Mouse (Mus musculus) CH12.LX (cell line): ENCODE results near the gene Rab19. TPM values are rescaled to one million over a fixed set of nuclear protein-coding genes. Genes with fewer than 3 reads are reported as not detected.

Experiments used
- DNase-seq: peaks from one replicate; pipeline ENCODE4 v3.0.0-alpha.2; 2013; ENCODE audit errors: extremely low read depth
- H3K27ac ChIP-seq: 2 replicates; pipeline ENCODE4 v1.5.1; 2012; ENCODE audit warnings: low read depth, mild to moderate bottlenecking, control low read depth, moderate library complexity; ENCODE audit not compliant: insufficient read depth
- H3K27me3 ChIP-seq: replicated peaks from 2 replicates; pipeline ENCODE3; 2012; ENCODE audit warnings: inconsistent platforms
- H3K36me3 ChIP-seq, 2 experiments: replicated peaks in 1 of 2; 2 replicates each; pipeline versions ENCODE3 to v1.6.1; 2012; ENCODE audit warnings: inconsistent platforms in 1 of 2, low read length in 1 of 2, mild to moderate bottlenecking in 1 of 2, mixed read lengths in 1 of 2, moderate library complexity in 1 of 2; ENCODE audit not compliant: control insufficient read depth in 1 of 2, insufficient read depth in 1 of 2
- H3K4me1 ChIP-seq, 2 experiments: 2 replicates each; pipeline ENCODE4 v1.6.1; 2012; ENCODE audit warnings: inconsistent platforms in 1 of 2, moderate library complexity in 1 of 2; ENCODE audit not compliant: insufficient read depth in 2 of 2, control insufficient read depth in 1 of 2
- H3K4me2 ChIP-seq: 2 replicates; pipeline ENCODE4 v1.6.1; 2012; ENCODE audit warnings: low read depth, mild to moderate bottlenecking, control low read depth; ENCODE audit not compliant: poor library complexity, insufficient read depth, severe bottlenecking
- H3K4me3 ChIP-seq, 3 experiments: fragments of 150-350 bp in 1 of 3; sonication (generic) in 1 of 3; replicated peaks in 1 of 3; 2 replicates each; pipeline versions ENCODE3 to v1.5.1; 2011 to 2012; ENCODE audit warnings: low read depth in 2 of 3, low read length in 2 of 3, mild to moderate bottlenecking in 2 of 3, moderate library complexity in 2 of 3, control low read depth in 1 of 3, improper control_type of control experiment in 1 of 3, inconsistent platforms in 1 of 3, mixed read lengths in 1 of 3; ENCODE audit not compliant: poor library complexity in 1 of 3
- H3K79me2 ChIP-seq: replicated peaks from 2 replicates; pipeline ENCODE4 v1.6.1; 2012; ENCODE audit warnings: mild to moderate bottlenecking, moderate library complexity; ENCODE audit not compliant: control insufficient read depth, poor library complexity, insufficient read depth, severe bottlenecking; ENCODE audit errors: extremely low read depth
- H3K9ac ChIP-seq: 2 replicates; pipeline ENCODE4 v1.6.1; 2012; ENCODE audit warnings: low read depth, mild to moderate bottlenecking, control low read depth, moderate library complexity; ENCODE audit not compliant: insufficient read depth
- H3K9me3 ChIP-seq: replicated peaks from 2 replicates; pipeline ENCODE3; 2012; ENCODE audit warnings: low read length, inconsistent platforms, mixed read lengths
- CHD1 ChIP-seq: IDR thresholded peaks from 2 replicates; pipeline ENCODE4 v1.6.1; 2012; ENCODE audit warnings: low read depth, low read length, improper control_type of control experiment, inconsistent platforms
- CHD2 ChIP-seq: IDR thresholded peaks from 2 replicates; pipeline ENCODE4 v1.6.1; 2011; ENCODE audit warnings: low read length, improper control_type of control experiment
- CTCF ChIP-seq, 2 experiments: IDR thresholded peaks in 1 of 2; conservative IDR thresholded peaks in 1 of 2; 2 replicates each; pipeline ENCODE4 v1.5.1; 2011 to 2012; ENCODE audit warnings: low read depth in 2 of 2, low read length in 2 of 2, improper control_type of control experiment in 1 of 2, inconsistent platforms in 1 of 2, mild to moderate bottlenecking in 1 of 2, moderate library complexity in 1 of 2
- E2F4 ChIP-seq: IDR thresholded peaks from 2 replicates; pipeline ENCODE4 v1.6.1; 2011; ENCODE audit warnings: low read depth, low read length, improper control_type of control experiment; ENCODE audit not compliant: insufficient replicate concordance
- ELF1 ChIP-seq: IDR thresholded peaks from 2 replicates; pipeline ENCODE4 v1.6.1; 2014; ENCODE audit warnings: low read depth, mild to moderate bottlenecking, inconsistent platforms, low read length, improper control_type of control experiment
- EP300 ChIP-seq: IDR thresholded peaks from 2 replicates; pipeline ENCODE4 v1.6.1; 2011; ENCODE audit warnings: low read length, improper control_type of control experiment
- ETS1 ChIP-seq: conservative IDR thresholded peaks from 2 replicates; pipeline ENCODE4 v1.6.1; 2012; ENCODE audit warnings: low read depth, mild to moderate bottlenecking, inconsistent platforms, low read length, improper control_type of control experiment, moderate library complexity
- HCFC1 ChIP-seq: IDR thresholded peaks from 2 replicates; pipeline ENCODE4 v1.6.1; 2012; ENCODE audit warnings: low read depth, mild to moderate bottlenecking, inconsistent platforms, low read length, improper control_type of control experiment
- IRF4 ChIP-seq: IDR thresholded peaks from 2 replicates; pipeline ENCODE4 v1.6.1; 2014; ENCODE audit warnings: low read depth, mild to moderate bottlenecking, inconsistent platforms, low read length, improper control_type of control experiment
- KAT2A ChIP-seq: IDR thresholded peaks from 2 replicates; pipeline ENCODE4 v1.6.1; 2012; ENCODE audit warnings: low read length, improper control_type of control experiment, inconsistent platforms; ENCODE audit not compliant: insufficient replicate concordance
- MAFK ChIP-seq: IDR thresholded peaks from 2 replicates; pipeline ENCODE4 v1.6.1; 2011; ENCODE audit warnings: low read length, improper control_type of control experiment; ENCODE audit not compliant: insufficient replicate concordance
- MAX ChIP-seq: IDR thresholded peaks from 2 replicates; pipeline ENCODE4 v1.6.1; 2011; ENCODE audit warnings: low read length, improper control_type of control experiment
- MAZ ChIP-seq: IDR thresholded peaks from 2 replicates; pipeline ENCODE4 v1.6.1; 2012; ENCODE audit warnings: low read depth, mild to moderate bottlenecking, inconsistent platforms, low read length, improper control_type of control experiment, moderate library complexity
- MXI1 ChIP-seq: IDR thresholded peaks from 2 replicates; pipeline ENCODE4 v1.6.1; 2011; ENCODE audit warnings: mild to moderate bottlenecking, low read depth, low read length, improper control_type of control experiment
- MYC ChIP-seq: IDR thresholded peaks from 2 replicates; pipeline ENCODE4 v1.6.1; 2011; ENCODE audit warnings: low read depth, mild to moderate bottlenecking, improper control_type of control experiment, low read length
- POLR2A ChIP-seq: IDR thresholded peaks from 2 replicates; pipeline ENCODE4 v1.6.1; 2011; ENCODE audit warnings: low read depth, mild to moderate bottlenecking, improper control_type of control experiment, low read length
- POLR2AphosphoS2 ChIP-seq: IDR thresholded peaks from 2 replicates; pipeline ENCODE4 v1.6.1; 2011; ENCODE audit warnings: low read depth, low read length, improper control_type of control experiment
- RAD21 ChIP-seq: IDR thresholded peaks from 2 replicates; pipeline ENCODE4 v1.6.1; 2011; ENCODE audit warnings: low read depth, mild to moderate bottlenecking, low read length, improper control_type of control experiment, moderate library complexity
- SMC3 ChIP-seq: IDR thresholded peaks from 2 replicates; pipeline ENCODE4 v1.6.1; 2011; ENCODE audit warnings: low read depth, low read length, improper control_type of control experiment
- USF1 ChIP-seq: IDR thresholded peaks from 2 replicates; pipeline ENCODE4 v1.6.1; 2014; ENCODE audit warnings: low read depth, mild to moderate bottlenecking, inconsistent platforms, low read length, improper control_type of control experiment
- USF2 ChIP-seq: conservative IDR thresholded peaks from 2 replicates; pipeline ENCODE4 v1.6.1; 2011; ENCODE audit warnings: low read depth, low read length, improper control_type of control experiment
- ZC3H11A ChIP-seq: IDR thresholded peaks from 2 replicates; pipeline ENCODE4 v1.6.1; 2012; ENCODE audit warnings: low read depth, mild to moderate bottlenecking, inconsistent platforms, low read length, improper control_type of control experiment
- ZNF384 ChIP-seq: IDR thresholded peaks from 2 replicates; pipeline ENCODE4 v1.6.1; 2012; ENCODE audit warnings: low read depth, low read length, improper control_type of control experiment, inconsistent platforms
- dilution Hi-C: fragments of 300-500 bp; cut with MboI; formaldehyde crosslinking; loops from 2 replicates; pipeline ENCODE4 v1.14.3; 2020; ENCODE audit warnings: low sequenced_read_pairs; ENCODE audit not compliant: extremely low pct_unique_long_range_greater_than_20kb, extremely low pct_ligation_motif_present
- in situ Hi-C: fragments of 300-500 bp; cut with MboI; formaldehyde crosslinking; loops from 3 replicates; pipeline ENCODE4 v1.14.3; 2019; ENCODE audit warnings: low sequenced_read_pairs, low pct_ligation_motif_present, low pct_unique_long_range_greater_than_20kb, mixed read lengths
- polyA plus RNA-seq: library from polyadenylated mRNA; unstranded; fragments of >175 nt; gene quantifications from 2 replicates; pipeline ENCODE4 v1.2.1, GENCODE M21; 2012; ENCODE audit warnings: low read depth; ENCODE audit not compliant: insufficient read length
- total RNA-seq, 2 experiments: library from RNA; depleted of rRNA; stranded (reverse); fragments of 300-350 nt in 1 of 2; fragments of >200 nt in 1 of 2; gene quantifications; 2 replicates each; pipeline ENCODE4 v1.2.3; 2012 to 2014

The Rab19 gene
- total and polyA plus RNA-seq, 3 experiments, result 0.63 to 3.3 TPM; not detected in 1

DNA sequence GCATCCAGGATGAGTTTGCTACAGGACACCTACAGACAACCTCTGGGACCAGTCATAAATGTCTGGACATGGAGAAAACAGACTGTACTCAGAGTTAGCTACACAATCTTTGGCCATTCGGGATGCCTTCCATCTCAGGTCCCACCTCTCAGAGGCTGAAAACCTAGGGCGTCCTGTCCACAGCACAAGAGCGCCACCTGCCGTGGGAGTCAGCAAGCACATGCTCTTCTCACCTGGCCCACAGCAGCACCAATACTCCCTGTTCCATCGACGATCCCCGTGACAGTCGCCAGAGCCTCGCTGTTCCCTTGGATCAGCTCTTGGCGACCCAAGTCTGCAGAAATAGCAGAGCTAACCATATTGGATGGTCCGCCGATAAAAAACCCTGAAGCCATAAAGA is 37.0 kb upstream of the Rab19 start:
- TF ChIP-seq POLR2AphosphoS2, result no peak
- TF ChIP-seq POLR2A, result no peak
- TF ChIP-seq MYC, result peak; percentile 74; the same call in 1 of the 2 replicates
- no peak for TF ChIP-seq HCFC1
- TF ChIP-seq SMC3, result peak; percentile 86
- peak; percentile 89 for TF ChIP-seq RAD21
- peak; percentile 57 for TF ChIP-seq ZC3H11A
- no peak for TF ChIP-seq MXI1
- TF ChIP-seq CHD2, result no peak
- TF ChIP-seq MAX, result peak; percentile 85
- TF ChIP-seq IRF4, result 0 out of 2 replicates have a peak, but pooled peaks have one; percentile 32
- peak; percentile 77 to 94 for TF ChIP-seq CTCF (conservative IDR thresholded peaks at IDR 0.05 in 1 of 2, IDR thresholded peaks at IDR 0.05 in 1 of 2; ENCODE audit: low read depth in 2 of 2, low read length in 2 of 2)
- TF ChIP-seq, all 38 proteins: peak for 7
- H3K36me3 ChIP-seq, result peaks cover 32 to 62% of the 10 kb centered on the region in 2 experiments
- dilution Hi-C loops (no loop called here), in situ Hi-C loops (loop anchor here (10.0 kb wide), 1 partner anchor 149 kb away; no protein-coding TSS in a partner anchor)
- H3K9me3 ChIP-seq, result no peaks in the 10 kb centered on the region
- peak; percentile 66 for DNase-seq
- no peak overlapping the region for H3K9ac ChIP-seq
- H3K4me2 ChIP-seq, result no peak overlapping the region
- H3K79me2 ChIP-seq, result no peaks in the 10 kb centered on the region
- H3K27ac ChIP-seq, result no peak overlapping the region
- no peaks in the 10 kb centered on the region for H3K27me3 ChIP-seq
- H3K4me3 ChIP-seq, result no peak overlapping the region
- H3K4me1 ChIP-seq, result peaks cover 8 to 30% of the 10 kb centered on the region in 2 experiments

DNA sequence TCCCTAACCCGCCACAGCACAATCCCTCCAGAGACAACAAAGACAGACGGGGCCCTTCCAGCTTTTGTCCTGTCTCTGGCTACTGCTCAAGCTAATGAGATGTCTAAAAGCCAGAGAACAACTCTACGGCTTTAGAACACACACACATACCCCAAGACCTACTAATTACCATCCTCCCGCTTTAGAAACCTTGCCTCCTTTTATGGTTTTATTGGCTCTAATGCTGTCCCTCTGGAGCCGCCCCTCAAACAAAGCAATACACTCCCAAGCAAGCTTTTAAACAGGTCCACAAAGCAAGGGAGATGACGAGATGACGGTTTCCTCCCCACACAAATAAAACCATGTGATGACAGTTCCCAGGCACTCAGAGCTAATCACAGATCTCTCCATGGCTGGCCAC is 35.5 kb upstream of the Rab19 start:
- no peak overlapping the region for H3K27ac ChIP-seq
- peaks cover 13 to 36% of the 10 kb centered on the region in 2 experiments for H3K4me1 ChIP-seq

More for the DNA sequence above, 35.5 kb upstream of the Rab19 start:
- DNase-seq, result no peak
- Histone ChIP-seq H3K9ac (no peak overlapping the region), H3K4me3 (no peak overlapping the region), H3K4me2 (no peak overlapping the region), H3K27me3 (no peaks in the 10 kb centered on the region), H3K36me3 (peaks cover 46 to 71% of the 10 kb centered on the region in 2 experiments), H3K79me2 (no peaks in the 10 kb centered on the region), H3K9me3 (no peaks in the 10 kb centered on the region)
- in situ Hi-C loops, result loop anchor here (10.0 kb wide), 1 partner anchor 151 kb away; no protein-coding TSS in a partner anchor
- dilution Hi-C loops, result no loop called here
- TF ChIP-seq IRF4 (no peak), KAT2A (no peak), ZNF384 (no peak), MAZ (no peak), USF2 (no peak), ELF1 (no peak), USF1 (no peak), EP300 (no peak), CHD1 (no peak), E2F4 (no peak), MXI1 (no peak), MAFK (no peak), ETS1 (no peak), MYC (no peak), POLR2AphosphoS2 (no peak)
